Comparison of ENCODE assay signal across 8 mouse cellular contexts in the genomic region with DNA sequence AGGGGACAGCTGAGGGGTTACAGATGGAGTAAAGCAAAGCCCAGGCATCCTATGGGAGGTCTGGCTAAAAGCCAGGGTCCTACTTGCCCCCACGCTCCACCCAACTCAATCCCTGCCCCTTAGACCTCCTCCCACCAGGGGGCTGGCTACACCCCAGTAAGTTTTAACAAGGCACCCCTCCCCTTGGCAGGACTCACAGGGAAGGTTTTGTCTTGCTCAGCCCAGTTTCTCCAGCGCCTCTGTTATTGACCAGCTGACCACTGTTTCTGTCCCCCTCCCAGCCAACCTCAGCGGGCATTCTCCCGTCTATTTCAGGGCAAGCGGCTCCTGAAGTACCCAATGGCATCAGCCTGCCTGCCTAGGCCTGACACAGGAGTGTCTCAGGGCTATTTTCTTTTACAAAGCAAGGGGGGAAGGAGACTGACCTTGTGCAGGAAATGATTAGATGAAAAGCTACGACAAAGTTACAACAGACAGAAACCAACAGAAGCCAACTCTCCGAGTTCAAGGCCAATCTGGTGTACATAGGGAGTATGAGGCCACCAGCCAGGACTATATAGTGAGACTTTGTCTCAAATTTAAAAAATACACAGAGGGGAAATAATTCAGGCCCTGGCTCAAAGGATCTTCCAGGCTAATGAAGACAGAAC. TPM values are rescaled to one million over a fixed set of nuclear protein-coding genes. Genes with fewer than 3 reads are reported as not detected.
A peak's percentile ranks its signal among the peaks of the same experiment; 100 is the strongest.
DNase-seq lines count a peak whose midpoint lies in the region; ATAC-seq and TF ChIP-seq lines count a peak whose summit lies in the region.

No protein-coding gene starts in this region.

- H3K4me3 ChIP-seq in erythroblast, embryonic 14.5 days (replicated peaks) = peak overlapping the region; percentile 70
- H3K4me3 ChIP-seq in lung, postnatal 0 days (ENCODE audit: low read depth, low read length) = no peak overlapping the region; the same call in 1 of the 2 replicates
- H3K4me3 ChIP-seq in hindbrain, embryonic 16.5 days (ENCODE audit: low read length) = no peak overlapping the region
- H3K4me3 ChIP-seq in midbrain, embryonic 16.5 days (ENCODE audit: low read depth, low read length) = no peak overlapping the region

- peak overlapping the region; percentile 57 for H3K27ac ChIP-seq in lung, postnatal 0 days (ENCODE audit: low read length)
- 0 out of 2 replicates have a peak overlapping the region, but pooled peaks have one; percentile 44 for H3K27ac ChIP-seq in hindbrain, embryonic 16.5 days (ENCODE audit: low read depth, low read length)
- no peak overlapping the region for H3K27ac ChIP-seq in midbrain, embryonic 16.5 days (ENCODE audit: low read length)

- no peaks in the 10 kb centered on the region for H3K9me3 ChIP-seq in erythroblast, embryonic 14.5 days (ENCODE audit: control insufficient read depth, low read length)
- H3K9me3 ChIP-seq in lung, postnatal 0 days (ENCODE audit: low read length) = no peaks in the 10 kb centered on the region
- H3K9me3 ChIP-seq in hindbrain, embryonic 16.5 days (ENCODE audit: control insufficient read depth, low read length) = no peaks in the 10 kb centered on the region
- no peaks in the 10 kb centered on the region for H3K9me3 ChIP-seq in midbrain, embryonic 16.5 days (replicated peaks; ENCODE audit: control insufficient read depth, low read length, poor library complexity, severe bottlenecking)

- WGBS in lung, postnatal 0 days = 57% methylated on average over 7 of the region's 7 CpGs
- 33% methylated on average over 7 of the region's 7 CpGs for WGBS in hindbrain, embryonic 16.5 days
- 32% methylated on average over 7 of the region's 7 CpGs for WGBS in midbrain, embryonic 16.5 days

- ATAC-seq in erythroblast, adult 5-6 weeks (replicated peaks; ENCODE audit: low FRiP score, poor library complexity, severe bottlenecking) = no peak
- ATAC-seq in lung, postnatal 0 days = no peak
- ATAC-seq in hindbrain, embryonic 16.5 days = no peak
- ATAC-seq in midbrain, embryonic 16.5 days = no peak

- TF ChIP-seq EP300 in lung, postnatal 0 days (IDR thresholded peaks at IDR 0.05) = no peak

- TF ChIP-seq CTCF in lung, postnatal 0 days (IDR thresholded peaks at IDR 0.05) = no peak; the same call in 1 of the 2 replicates

- H3K4me1 ChIP-seq in erythroblast, embryonic 14.5 days (ENCODE audit: control insufficient read depth) = peaks cover 78% of the 10 kb centered on the region
- H3K4me1 ChIP-seq in lung, postnatal 0 days (ENCODE audit: insufficient read depth, low read depth, low read length) = peaks cover 7% of the 10 kb centered on the region
- peaks cover 26% of the 10 kb centered on the region for H3K4me1 ChIP-seq in hindbrain, embryonic 16.5 days (ENCODE audit: control insufficient read depth, insufficient read depth, low read depth, low read length)
- peaks cover 6% of the 10 kb centered on the region; the same call in 1 of the 2 replicates for H3K4me1 ChIP-seq in midbrain, embryonic 16.5 days (ENCODE audit: control insufficient read depth, insufficient read depth, low read length)

- no peak overlapping the region for H3K9ac ChIP-seq in lung, postnatal 0 days (replicated peaks; ENCODE audit: low read depth)
- no peak overlapping the region for H3K9ac ChIP-seq in hindbrain, embryonic 16.5 days (ENCODE audit: low read depth, low read length)
- H3K9ac ChIP-seq in midbrain, embryonic 16.5 days (ENCODE audit: low read depth, low read length) = no peak overlapping the region

- peak overlapping the region; percentile 60 for H3K4me2 ChIP-seq in lung, postnatal 0 days (replicated peaks; ENCODE audit: low read depth, low read length)
- H3K4me2 ChIP-seq in hindbrain, embryonic 16.5 days (ENCODE audit: low read length) = no peak overlapping the region
- no peak overlapping the region for H3K4me2 ChIP-seq in midbrain, embryonic 16.5 days (ENCODE audit: low read length)

- peak; percentile 57 for DNase-seq in lung, postnatal 0 days (ENCODE audit: low spot score)
- no peak for DNase-seq in lung, postnatal 36 days
- DNase-seq in fibroblast of lung, adult 2 months (ENCODE audit: low read depth) = peak; percentile 40
- DNase-seq in testis, postnatal 14 days (ENCODE audit: low spot score) = peak; percentile 62

- H3K36me3 ChIP-seq in erythroblast, embryonic 14.5 days (ENCODE audit: control insufficient read depth) = peaks cover 68% of the 10 kb centered on the region
- H3K36me3 ChIP-seq in lung, postnatal 0 days (ENCODE audit: insufficient read depth, low read length) = 0 out of 2 replicates have a peak, but pooled peaks cover 6% of the 10 kb centered on the region
- no peaks in the 10 kb centered on the region for H3K36me3 ChIP-seq in hindbrain, embryonic 16.5 days (ENCODE audit: control insufficient read depth, insufficient read depth, low read length)
- H3K36me3 ChIP-seq in midbrain, embryonic 16.5 days (ENCODE audit: control insufficient read depth, insufficient read depth, low read length) = no peaks in the 10 kb centered on the region

- no peaks in the 10 kb centered on the region for H3K27me3 ChIP-seq in erythroblast, embryonic 14.5 days (ENCODE audit: control insufficient read depth)
- no peaks in the 10 kb centered on the region for H3K27me3 ChIP-seq in lung, postnatal 0 days (replicated peaks; ENCODE audit: insufficient read depth, low read length)
- no peaks in the 10 kb centered on the region for H3K27me3 ChIP-seq in hindbrain, embryonic 16.5 days (replicated peaks; ENCODE audit: control insufficient read depth, insufficient read depth, low read length)
- H3K27me3 ChIP-seq in midbrain, embryonic 16.5 days (ENCODE audit: control insufficient read depth, insufficient read depth, low read depth, low read length) = no peaks in the 10 kb centered on the region

RNA-seq across cellular contexts. Expression of a gene that starts 2.9 kb away (rescaled TPM):
- 11.7 and 13.8 TPM in 2 replicates for polyA plus RNA-seq in erythroblast, embryonic 14.5 days (2012)
- 22.3 and 23.4 TPM in 2 replicates for total RNA-seq in erythroblast, adult 5-6 weeks (2015; ENCODE audit: low replicate concordance)
- total RNA-seq in erythroblast, adult 5-6 weeks (2017; ENCODE audit: low replicate concordance) = 25.3 and 39.0 TPM in 2 replicates
- polyA plus RNA-seq in lung, postnatal 0 days (2015; fragmentation: Nextera tagmentation; extraction: Ambion mirVana) = 20.3 and 21.1 TPM in 2 replicates
- polyA plus RNA-seq in hindbrain, embryonic 16.5 days (2015; fragmentation: Nextera tagmentation; extraction: Ambion mirVana) = 7.1 and 8.0 TPM in 2 replicates
- polyA plus RNA-seq in midbrain, embryonic 16.5 days (2015; fragmentation: Nextera tagmentation; extraction: Ambion mirVana) = 3.1 and 3.8 TPM in 2 replicates

RNA-seq across cellular contexts. Expression of a gene that starts 10.0 kb away (rescaled TPM):
- 4.9 and 5.2 TPM in 2 replicates for polyA plus RNA-seq in erythroblast, embryonic 14.5 days (2012)
- total RNA-seq in erythroblast, adult 5-6 weeks (2015; ENCODE audit: low replicate concordance) = 2.9 and 6.9 TPM in 2 replicates
- total RNA-seq in erythroblast, adult 5-6 weeks (2017; ENCODE audit: low replicate concordance) = 6.5 and 19.7 TPM in 2 replicates
- 0.56 and 0.87 TPM in 2 replicates for polyA plus RNA-seq in lung, postnatal 0 days (2015; fragmentation: Nextera tagmentation; extraction: Ambion mirVana)
- 3.2 and 4.3 TPM in 2 replicates for polyA plus RNA-seq in hindbrain, embryonic 16.5 days (2015; fragmentation: Nextera tagmentation; extraction: Ambion mirVana)
- 2.0 and 2.1 TPM in 2 replicates for polyA plus RNA-seq in midbrain, embryonic 16.5 days (2015; fragmentation: Nextera tagmentation; extraction: Ambion mirVana)

RNA-seq across cellular contexts. Expression of a gene that starts 52.5 kb away (rescaled TPM):
- polyA plus RNA-seq in erythroblast, embryonic 14.5 days (2012) = 0.09 and 0.12 TPM in 2 replicates
- 0.84 TPM in 1 of 2 replicates, not detected in the other for total RNA-seq in erythroblast, adult 5-6 weeks (2015; ENCODE audit: low replicate concordance)
- 0.17 TPM in 1 of 2 replicates, not detected in the other for total RNA-seq in erythroblast, adult 5-6 weeks (2017; ENCODE audit: low replicate concordance)
- polyA plus RNA-seq in lung, postnatal 0 days (2015; fragmentation: Nextera tagmentation; extraction: Ambion mirVana) = 6.1 and 6.5 TPM in 2 replicates
- 4.6 and 4.7 TPM in 2 replicates for polyA plus RNA-seq in hindbrain, embryonic 16.5 days (2015; fragmentation: Nextera tagmentation; extraction: Ambion mirVana)
- 2.9 TPM in 2 replicates for polyA plus RNA-seq in midbrain, embryonic 16.5 days (2015; fragmentation: Nextera tagmentation; extraction: Ambion mirVana)

RNA-seq across cellular contexts. Expression of a gene that starts 57.0 kb away (rescaled TPM):
- not detected in 2 replicates for polyA plus RNA-seq in erythroblast, embryonic 14.5 days (2012)
- total RNA-seq in erythroblast, adult 5-6 weeks (2015; ENCODE audit: low replicate concordance) = not detected in 2 replicates
- total RNA-seq in erythroblast, adult 5-6 weeks (2017; ENCODE audit: low replicate concordance) = not detected in 2 replicates
- not detected in 2 replicates for polyA plus RNA-seq in lung, postnatal 0 days (2015; fragmentation: Nextera tagmentation; extraction: Ambion mirVana)
- 1.1 and 1.2 TPM in 2 replicates for polyA plus RNA-seq in hindbrain, embryonic 16.5 days (2015; fragmentation: Nextera tagmentation; extraction: Ambion mirVana)
- polyA plus RNA-seq in midbrain, embryonic 16.5 days (2015; fragmentation: Nextera tagmentation; extraction: Ambion mirVana) = 1.1 and 1.8 TPM in 2 replicates
